Mouse (Mus musculus): Measurements from ENCODE around the gene Snrpd3. TPM values are rescaled to one million over a fixed set of nuclear protein-coding genes. Genes with fewer than 3 reads are reported as not detected.

Snrpd3 gene
- polyA plus RNA-seq, 1 experiment from 2014 or later, result 68.7 TPM

GRCm38 (mm10) chr10:75558515-75558914 is 41.2 kb downstream of the Snrpd3 start:
- Histone ChIP-seq H3K27ac (replicated peaks) (no peak overlapping the region), H3K4me2 (no peak overlapping the region), H3K9me3 (replicated peaks) (no peaks in the 10 kb centered on the region), H3K9ac (no peak overlapping the region), H3K4me1 (replicated peaks) (peaks cover 11% of the 10 kb centered on the region), H3K4me3 (replicated peaks) (no peak overlapping the region), H3K27me3 (peaks cover 64% of the 10 kb centered on the region), H3K36me3 (replicated peaks) (no peaks in the 10 kb centered on the region)
- 25% methylated on average over 3 of the region's 3 CpGs for WGBS (ENCODE audit: insufficient replicate concordance)
- no peak for ATAC-seq (ENCODE audit: insufficient read depth)

GRCm38 (mm10) chr10:75559041-75559675 is 41.8 kb downstream of the Snrpd3 start:
- Histone ChIP-seq H3K9me3 (replicated peaks) (no peaks in the 10 kb centered on the region), H3K27me3 (peaks cover 66% of the 10 kb centered on the region), H3K4me1 (replicated peaks) (peaks cover 10% of the 10 kb centered on the region), H3K9ac (no peak overlapping the region), H3K36me3 (replicated peaks) (no peaks in the 10 kb centered on the region), H3K27ac (replicated peaks) (no peak overlapping the region), H3K4me3 (replicated peaks) (no peak overlapping the region), H3K4me2 (no peak overlapping the region)
- no peak for ATAC-seq (ENCODE audit: insufficient read depth)
- 9% methylated on average over 14 of the region's 14 CpGs for WGBS (ENCODE audit: insufficient replicate concordance)

GRCm38 (mm10) chr10:75559676-75560548 is 42.6 kb downstream of the Snrpd3 start, which contains the start of gene Lrrc75b:
Lrrc75b (minus strand) TSS chr10:75560330.
- Histone ChIP-seq H3K27me3 (peaks cover 66% of the 10 kb centered on the region), H3K9me3 (replicated peaks) (no peaks in the 10 kb centered on the region), H3K27ac (replicated peaks) (no peak within 1 kb of the TSS), H3K36me3 (replicated peaks) (no peaks in the 10 kb centered on the region), H3K4me1 (replicated peaks) (peaks cover 16% of the 10 kb centered on the region), H3K4me2 (peak within 1 kb of the TSS; percentile 65), H3K4me3 (replicated peaks) (peak within 1 kb of the TSS; percentile 45), H3K9ac (no peak within 1 kb of the TSS)
- WGBS (ENCODE audit: insufficient replicate concordance), result 2% methylated on average over 75 of the region's 75 CpGs
- no peak for ATAC-seq (ENCODE audit: insufficient read depth)

- Histone ChIP-seq H3K27me3 (peaks cover 70% of the 10 kb centered on the region), H3K4me3 (replicated peaks) (no peak overlapping the region)
Observed at GRCm38 (mm10) chr10:75560549-75560899, 43.2 kb downstream of the Snrpd3 start.

GRCm38 (mm10) chr10:75561071-75561654 is 43.8 kb downstream of the Snrpd3 start, which contains the start of gene Ggt1:
Ggt1 (plus strand) TSS chr10:75561604.
- Histone ChIP-seq H3K27ac (replicated peaks) (no peak within 1 kb of the TSS), H3K9ac (no peak within 1 kb of the TSS)

More at GRCm38 (mm10) chr10:75560549-75560899, 43.2 kb downstream of the Snrpd3 start:
- peaks cover 22% of the 10 kb centered on the region for H3K4me1 ChIP-seq (replicated peaks)
- H3K27ac ChIP-seq (replicated peaks), result no peak overlapping the region
- 17% methylated on average over 6 of the region's 6 CpGs for WGBS (ENCODE audit: insufficient replicate concordance)
- H3K9me3 ChIP-seq (replicated peaks), result no peaks in the 10 kb centered on the region
- no peak overlapping the region; the same call in 1 of the 2 replicates for H3K4me2 ChIP-seq
- no peak overlapping the region for H3K9ac ChIP-seq
- no peak for ATAC-seq (ENCODE audit: insufficient read depth)
- H3K36me3 ChIP-seq (replicated peaks), result no peaks in the 10 kb centered on the region

GRCm38 (mm10) chr10:75562596-75562995 is 45.2 kb downstream of the Snrpd3 start:
- H3K4me3 ChIP-seq (replicated peaks), result no peak overlapping the region
- H3K4me1 ChIP-seq (replicated peaks), result peaks cover 31% of the 10 kb centered on the region
- no peak overlapping the region for H3K9ac ChIP-seq
- no peaks in the 10 kb centered on the region for H3K36me3 ChIP-seq (replicated peaks)
- H3K9me3 ChIP-seq (replicated peaks), result no peaks in the 10 kb centered on the region
- peaks cover 63% of the 10 kb centered on the region for H3K27me3 ChIP-seq
- ATAC-seq (ENCODE audit: insufficient read depth), result no peak
- H3K27ac ChIP-seq (replicated peaks), result no peak overlapping the region
- 55% methylated on average over 8 of the region's 8 CpGs for WGBS (ENCODE audit: insufficient replicate concordance)
- H3K4me2 ChIP-seq, result no peak overlapping the region

More at GRCm38 (mm10) chr10:75561071-75561654, 43.8 kb downstream of the Snrpd3 start, which contains the start of gene Ggt1:
- 34% methylated on average over 10 of the region's 10 CpGs for WGBS (ENCODE audit: insufficient replicate concordance)
- Histone ChIP-seq H3K27me3 (peaks cover 70% of the 10 kb centered on the region), H3K36me3 (replicated peaks) (no peaks in the 10 kb centered on the region), H3K4me1 (replicated peaks) (peaks cover 28% of the 10 kb centered on the region), H3K4me2 (no peak within 1 kb of the TSS), H3K9me3 (replicated peaks) (no peaks in the 10 kb centered on the region), H3K4me3 (replicated peaks) (no peak within 1 kb of the TSS)
- no peak for ATAC-seq (ENCODE audit: insufficient read depth)

GRCm38 (mm10) chr10:75564687-75565265 is 47.4 kb downstream of the Snrpd3 start:
- Histone ChIP-seq H3K4me3 (replicated peaks) (no peak overlapping the region), H3K27me3 (peaks cover 42% of the 10 kb centered on the region), H3K9me3 (replicated peaks) (no peaks in the 10 kb centered on the region), H3K27ac (replicated peaks) (0 out of 2 replicates have a peak overlapping the region, but pooled peaks have one; percentile 70), H3K4me2 (no peak overlapping the region), H3K36me3 (replicated peaks) (no peaks in the 10 kb centered on the region), H3K9ac (no peak overlapping the region), H3K4me1 (replicated peaks) (peaks cover 36% of the 10 kb centered on the region)
- WGBS (ENCODE audit: insufficient replicate concordance), result 43% methylated on average over 12 of the region's 12 CpGs
- ATAC-seq (ENCODE audit: insufficient read depth), result no peak

- Histone ChIP-seq H3K36me3 (replicated peaks) (no peaks in the 10 kb centered on the region), H3K27me3 (peaks cover 35% of the 10 kb centered on the region), H3K4me2 (peak overlapping the region; percentile 37), H3K9me3 (replicated peaks) (no peaks in the 10 kb centered on the region), H3K9ac (no peak overlapping the region), H3K4me1 (replicated peaks) (peaks cover 31% of the 10 kb centered on the region), H3K4me3 (replicated peaks) (no peak overlapping the region), H3K27ac (replicated peaks) (peak overlapping the region; percentile 70)
- peak; percentile 40 for ATAC-seq (ENCODE audit: insufficient read depth)
- 12% methylated on average over 6 of the region's 6 CpGs for WGBS (ENCODE audit: insufficient replicate concordance)
Observed at GRCm38 (mm10) chr10:75565436-75565835, 48.1 kb downstream of the Snrpd3 start.

- H3K4me2 ChIP-seq, result peak overlapping the region; percentile 37
- 28% methylated on average over 7 of the region's 7 CpGs for WGBS (ENCODE audit: insufficient replicate concordance)
- ATAC-seq (ENCODE audit: insufficient read depth), result peak; percentile 45
- H3K4me3 ChIP-seq (replicated peaks), result no peak overlapping the region
- H3K27me3 ChIP-seq, result peaks cover 30% of the 10 kb centered on the region
- peak overlapping the region; percentile 70 for H3K27ac ChIP-seq (replicated peaks)
- peaks cover 31% of the 10 kb centered on the region for H3K4me1 ChIP-seq (replicated peaks)
- H3K36me3 ChIP-seq (replicated peaks), result no peaks in the 10 kb centered on the region
- no peaks in the 10 kb centered on the region for H3K9me3 ChIP-seq (replicated peaks)
- H3K9ac ChIP-seq, result no peak overlapping the region
Observed at GRCm38 (mm10) chr10:75565906-75566305, 48.6 kb downstream of the Snrpd3 start.

GRCm38 (mm10) chr10:75566321-75566720 is 49.0 kb downstream of the Snrpd3 start:
- Histone ChIP-seq H3K9me3 (replicated peaks) (no peaks in the 10 kb centered on the region), H3K4me3 (replicated peaks) (no peak overlapping the region), H3K36me3 (replicated peaks) (no peaks in the 10 kb centered on the region), H3K27me3 (peaks cover 26% of the 10 kb centered on the region), H3K9ac (no peak overlapping the region), H3K27ac (replicated peaks) (peak overlapping the region; percentile 70; the same call in 1 of the 2 replicates), H3K4me1 (replicated peaks) (peaks cover 31% of the 10 kb centered on the region), H3K4me2 (peak overlapping the region; percentile 37; the same call in 1 of the 2 replicates)
- 39% methylated on average over 5 of the region's 5 CpGs for WGBS (ENCODE audit: insufficient replicate concordance)
- no peak for ATAC-seq (ENCODE audit: insufficient read depth)

Data from liver, embryonic 15.5 days (tissue).